Mouse (Mus musculus) kidney, adult 2 months (tissue): ENCODE measurements around the gene Dennd4a.

ENCODE experiments used
- CTCF ChIP-seq: fragments of 200-500 bp; conservative IDR thresholded peaks from 2 replicates; pipeline ENCODE4 v1.5.1; 2011; ENCODE audit warnings: low read depth, mild to moderate bottlenecking, control low read depth, low read length, moderate library complexity, mixed read lengths; ENCODE audit not compliant: insufficient read depth, insufficient read length
- POLR2A ChIP-seq: fragments of 200-500 bp; IDR thresholded peaks from one replicate; pipeline ENCODE4 v1.6.1; 2011; ENCODE audit warnings: low read depth, low read length, control low read depth

GRCm38 (mm10) chr9:64926201-64926991 is 115.3 kb downstream of the Dennd4a start:
- TF ChIP-seq CTCF (no peak), POLR2A (no peak)
